Mouse (Mus musculus) hindbrain, embryonic 15.5 days (tissue): Measurements from ENCODE around the gene Golga2. TPM values are rescaled to one million over a fixed set of nuclear protein-coding genes. Genes with fewer than 3 reads are reported as not detected.
"Not testable (repeated sequence)": the region's sequence is repeated elsewhere in the genome, so short reads cannot be mapped to it uniquely, and the experiment has no call there.

ENCODE experiments used
- ATAC-seq: fragments of 200-750 bp; cut with Nextera tagmentation; 2 replicates; pipeline ENCODE4 v1.8.0; 2017; ENCODE audit warnings: low read depth, moderate number of reproducible peaks, moderate TSS enrichment; ENCODE audit not compliant: low FRiP score
- H3K27ac ChIP-seq: fragments of 300-500 bp; sonication (generic); replicated peaks from 2 replicates; pipeline ENCODE4 v1.5.1; 2015; ENCODE audit warnings: mild to moderate bottlenecking, inconsistent platforms
- H3K27me3 ChIP-seq: fragments of 300-500 bp; sonication (generic); 2 replicates; pipeline ENCODE4 v1.6.1; 2015; ENCODE audit warnings: control low read depth, inconsistent platforms
- H3K36me3 ChIP-seq: fragments of 300-500 bp; sonication (generic); 2 replicates; pipeline ENCODE4 v1.6.1; 2015; ENCODE audit warnings: control low read depth, inconsistent platforms
- H3K4me1 ChIP-seq: fragments of 300-500 bp; sonication (generic); replicated peaks from 2 replicates; pipeline ENCODE4 v1.6.1; 2015; ENCODE audit warnings: control low read depth, inconsistent platforms
- H3K4me2 ChIP-seq: fragments of 300-500 bp; sonication (generic); 2 replicates; pipeline ENCODE4 v1.6.1; 2015; ENCODE audit warnings: moderate library complexity, mild to moderate bottlenecking, inconsistent platforms
- H3K4me3 ChIP-seq: fragments of 300-500 bp; sonication (generic); 2 replicates; pipeline ENCODE4 v1.5.1; 2015; ENCODE audit warnings: mild to moderate bottlenecking, inconsistent platforms
- H3K9ac ChIP-seq: fragments of 300-500 bp; sonication (generic); 2 replicates; pipeline ENCODE4 v1.6.1; 2015; ENCODE audit warnings: inconsistent platforms
- H3K9me3 ChIP-seq: fragments of 300-500 bp; sonication (generic); 2 replicates; pipeline ENCODE4 v1.6.1; 2016; ENCODE audit warnings: control low read depth, inconsistent platforms
- WGBS: fragments of 180-500 bp; shearing (Covaris S2); methylation state at CpG from one replicate; pipeline ENCODE4 v1.1.7; 2015; 5-methylcytosine and 5-hydroxymethylcytosine counted together
- polyA plus RNA-seq: library from polyadenylated mRNA; unstranded; fragments of >200 nt; fragmentation: Nextera tagmentation; extraction: Ambion mirVana; gene quantifications from 2 replicates; pipeline ENCODE4 v1.2.1, GENCODE M21; 2015

The Golga2 gene
- polyA plus RNA-seq, 1 experiment from 2014 or later = 31.5 TPM

- H3K36me3 ChIP-seq = peaks cover 35% of the 10 kb centered on the region
- no peak overlapping the region for H3K4me3 ChIP-seq
- H3K4me2 ChIP-seq = no peak overlapping the region
- 87% methylated on average over 3 of the region's 3 CpGs for WGBS
- ATAC-seq = no peak
- no peak overlapping the region for H3K27ac ChIP-seq
- no peaks in the 10 kb centered on the region for H3K27me3 ChIP-seq
- H3K9me3 ChIP-seq = no peaks in the 10 kb centered on the region
- no peaks in the 10 kb centered on the region for H3K4me1 ChIP-seq
- H3K9ac ChIP-seq = no peak overlapping the region
These were observed 8.1 kb downstream of the Golga2 start for GRCm38 (mm10) chr2:32295285-32295684.

DNA sequence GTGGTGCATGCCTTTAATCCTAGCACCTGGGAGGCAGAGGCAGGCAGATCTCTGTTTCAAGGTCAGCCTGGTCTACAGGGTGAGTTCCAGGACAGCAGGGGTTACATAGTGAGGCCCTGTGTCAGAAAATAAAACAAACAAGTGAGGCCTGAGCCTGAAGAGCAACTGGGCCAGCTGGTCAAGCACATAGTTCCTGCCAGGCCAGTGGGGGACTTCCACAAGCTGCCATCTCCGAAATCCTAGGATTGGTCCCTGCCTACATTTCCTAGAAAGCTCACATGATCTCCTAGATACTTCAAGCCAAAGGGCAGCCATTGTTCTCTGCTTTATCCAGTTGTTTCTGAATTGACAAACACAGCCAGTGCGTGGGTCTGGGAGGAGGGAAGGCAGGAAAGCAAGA is 8.7 kb downstream of the Golga2 start:
- WGBS = 93% methylated on average over 2 of the region's 2 CpGs

DNA sequence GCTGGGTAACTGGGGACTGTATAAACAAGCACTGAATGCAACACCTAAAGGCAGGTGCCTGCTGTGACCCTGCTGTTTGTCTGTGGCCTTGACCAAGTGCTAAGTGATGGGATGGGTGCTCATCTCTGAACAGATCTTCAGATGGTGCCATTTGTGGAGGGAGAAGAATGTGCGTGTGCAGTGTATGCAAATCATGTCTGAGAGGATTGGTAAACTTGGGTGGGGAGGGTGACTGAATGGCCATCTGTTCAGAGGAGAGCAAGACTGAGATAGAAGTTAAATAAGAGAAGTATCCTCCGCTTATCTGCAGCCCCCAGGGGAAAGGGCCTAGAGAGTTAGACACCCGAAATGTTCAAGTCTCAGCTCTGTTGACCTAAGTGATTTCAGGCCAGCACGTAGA is 12.3 kb downstream of the Golga2 start:
- Histone ChIP-seq H3K9me3 (no peaks in the 10 kb centered on the region), H3K4me3 (no peak overlapping the region), H3K4me2 (no peak overlapping the region), H3K4me1 (no peaks in the 10 kb centered on the region), H3K36me3 (peaks cover 69% of the 10 kb centered on the region), H3K27ac (no peak overlapping the region), H3K9ac (no peak overlapping the region), H3K27me3 (no peaks in the 10 kb centered on the region)
- no peak for ATAC-seq
- WGBS = 91% methylated on average over 4 of the region's 4 CpGs

More for the DNA sequence above, 8.7 kb downstream of the Golga2 start:
- H3K27ac ChIP-seq, H3K4me1 ChIP-seq, H3K9me3 ChIP-seq, H3K9ac ChIP-seq, H3K4me3 ChIP-seq, ATAC-seq, H3K27me3 ChIP-seq, H3K4me2 ChIP-seq: not testable (repeated sequence)
- peaks cover 38% of the 10 kb centered on the region for H3K36me3 ChIP-seq

DNA sequence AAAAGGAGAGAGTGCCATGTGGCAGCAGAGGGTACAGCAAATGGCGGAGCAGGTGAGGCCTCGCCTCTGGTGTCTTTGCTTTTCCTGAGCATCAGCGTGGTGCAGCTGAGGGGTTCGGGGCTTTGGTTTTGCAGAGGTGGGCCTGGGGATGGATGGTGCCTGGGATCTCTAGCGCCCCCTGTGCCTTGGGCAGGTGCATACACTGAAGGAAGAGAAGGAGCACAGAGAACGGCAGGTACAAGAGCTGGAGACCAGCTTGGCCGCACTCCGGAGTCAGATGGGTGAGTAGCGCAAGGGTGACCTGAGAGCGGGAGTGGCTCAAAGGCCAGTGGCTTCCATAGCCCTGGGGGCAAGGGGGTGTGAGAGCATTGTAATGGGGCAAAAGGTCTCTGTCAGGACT is 15.8 kb downstream of the Golga2 start:
- no peaks in the 10 kb centered on the region for H3K4me1 ChIP-seq
- no peak overlapping the region for H3K9ac ChIP-seq
- H3K4me3 ChIP-seq = no peak overlapping the region
- H3K4me2 ChIP-seq = no peak overlapping the region
- H3K27ac ChIP-seq = no peak overlapping the region
- H3K27me3 ChIP-seq = no peaks in the 10 kb centered on the region
- no peak for ATAC-seq
- 92% methylated on average over 10 of the region's 10 CpGs for WGBS
- peaks cover 78% of the 10 kb centered on the region for H3K36me3 ChIP-seq
- H3K9me3 ChIP-seq = no peaks in the 10 kb centered on the region

- WGBS = 57% methylated on average over 8 of the region's 8 CpGs
- no peak overlapping the region for H3K4me2 ChIP-seq
- H3K9me3 ChIP-seq = no peaks in the 10 kb centered on the region
- H3K27me3 ChIP-seq = no peaks in the 10 kb centered on the region
- H3K36me3 ChIP-seq = peaks cover 75% of the 10 kb centered on the region
- H3K9ac ChIP-seq = no peak overlapping the region
- no peak overlapping the region for H3K27ac ChIP-seq
- ATAC-seq = 0 out of 2 replicates have a peak, but pooled peaks have one; percentile 23
- H3K4me1 ChIP-seq = no peaks in the 10 kb centered on the region
- no peak overlapping the region for H3K4me3 ChIP-seq
These were observed 17.1 kb downstream of the Golga2 start for GRCm38 (mm10) chr2:32304145-32304832.

DNA sequence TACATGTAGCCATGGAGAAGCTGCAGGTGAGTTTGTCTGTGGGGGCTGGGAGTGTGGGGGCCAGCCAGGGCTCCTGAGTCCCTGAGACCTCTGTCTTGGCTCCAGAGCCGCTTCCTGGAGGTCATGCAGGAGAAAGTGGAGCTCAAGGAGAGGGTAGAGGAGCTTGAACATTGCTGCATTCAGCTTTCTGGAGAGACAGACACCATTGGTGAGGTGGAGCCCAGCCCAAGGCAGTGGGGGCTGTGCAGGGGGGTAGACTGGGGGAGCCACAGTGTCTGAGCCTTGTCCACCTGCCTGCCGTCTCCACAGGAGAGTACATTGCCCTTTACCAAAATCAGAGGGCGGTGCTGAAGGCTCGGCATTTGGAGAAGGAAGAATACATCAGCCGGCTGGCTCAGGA is 18.5 kb downstream of the Golga2 start:
- H3K9me3 ChIP-seq = no peaks in the 10 kb centered on the region
- WGBS = 91% methylated on average over 5 of the region's 5 CpGs
- no peak overlapping the region for H3K27ac ChIP-seq
- 0 out of 2 replicates have a peak, but pooled peaks cover 1% of the 10 kb centered on the region for H3K4me1 ChIP-seq
- H3K4me2 ChIP-seq = no peak overlapping the region
- no peak for ATAC-seq
- no peaks in the 10 kb centered on the region for H3K27me3 ChIP-seq
- peaks cover 80% of the 10 kb centered on the region for H3K36me3 ChIP-seq
- no peak overlapping the region for H3K4me3 ChIP-seq
- no peak overlapping the region for H3K9ac ChIP-seq

GRCm38 (mm10) chr2:32306176-32306575 is 19.0 kb downstream of the Golga2 start:
- 0 out of 2 replicates have a peak, but pooled peaks cover 2% of the 10 kb centered on the region for H3K4me1 ChIP-seq
- H3K4me3 ChIP-seq = no peak overlapping the region
- no peak for ATAC-seq
- H3K9ac ChIP-seq = no peak overlapping the region
- whole genome bisulfite sequencing = 80% methylated on average over 9 of the region's 9 CpGs
- peaks cover 79% of the 10 kb centered on the region for H3K36me3 ChIP-seq
- H3K4me2 ChIP-seq = no peak overlapping the region
- H3K27ac ChIP-seq = no peak overlapping the region
- H3K9me3 ChIP-seq = no peaks in the 10 kb centered on the region
- no peaks in the 10 kb centered on the region for H3K27me3 ChIP-seq

DNA sequence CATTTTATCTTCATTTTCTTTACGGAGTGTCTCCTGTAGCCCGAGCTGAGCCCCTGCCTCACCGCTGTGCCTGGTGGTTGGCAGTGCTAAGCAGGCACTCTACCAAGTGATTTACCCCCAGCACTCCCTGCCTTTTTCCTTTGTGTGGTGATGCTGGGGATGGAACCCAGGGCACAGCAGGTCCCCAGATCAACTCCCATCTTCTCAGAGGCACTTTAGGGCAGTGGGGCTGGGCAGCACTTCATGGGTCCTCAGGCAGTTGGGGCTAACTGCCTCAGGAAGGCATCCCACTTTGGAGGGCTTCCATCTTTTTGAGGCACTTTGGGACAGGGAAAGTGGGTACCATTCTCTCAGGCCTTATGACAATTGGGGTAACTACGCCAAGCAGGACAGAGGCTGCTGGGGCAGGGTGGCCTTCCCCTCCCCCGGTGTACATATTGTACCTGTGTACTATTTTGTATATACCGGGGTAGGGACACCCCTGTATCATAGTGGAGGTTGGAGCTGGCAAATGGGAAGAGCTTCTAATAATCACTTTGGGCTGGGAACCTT is 20.1 kb downstream of the Golga2 start:
- Histone ChIP-seq H3K9ac (no peak overlapping the region), H3K4me3 (no peak overlapping the region), H3K36me3 (peaks cover 69% of the 10 kb centered on the region), H3K4me2 (no peak overlapping the region), H3K4me1 (peaks cover 13% of the 10 kb centered on the region), H3K27ac (no peak overlapping the region), H3K9me3 (no peaks in the 10 kb centered on the region), H3K27me3 (no peaks in the 10 kb centered on the region)
- no peak for ATAC-seq
- 86% methylated on average over 6 of the region's 6 CpGs for WGBS

DNA sequence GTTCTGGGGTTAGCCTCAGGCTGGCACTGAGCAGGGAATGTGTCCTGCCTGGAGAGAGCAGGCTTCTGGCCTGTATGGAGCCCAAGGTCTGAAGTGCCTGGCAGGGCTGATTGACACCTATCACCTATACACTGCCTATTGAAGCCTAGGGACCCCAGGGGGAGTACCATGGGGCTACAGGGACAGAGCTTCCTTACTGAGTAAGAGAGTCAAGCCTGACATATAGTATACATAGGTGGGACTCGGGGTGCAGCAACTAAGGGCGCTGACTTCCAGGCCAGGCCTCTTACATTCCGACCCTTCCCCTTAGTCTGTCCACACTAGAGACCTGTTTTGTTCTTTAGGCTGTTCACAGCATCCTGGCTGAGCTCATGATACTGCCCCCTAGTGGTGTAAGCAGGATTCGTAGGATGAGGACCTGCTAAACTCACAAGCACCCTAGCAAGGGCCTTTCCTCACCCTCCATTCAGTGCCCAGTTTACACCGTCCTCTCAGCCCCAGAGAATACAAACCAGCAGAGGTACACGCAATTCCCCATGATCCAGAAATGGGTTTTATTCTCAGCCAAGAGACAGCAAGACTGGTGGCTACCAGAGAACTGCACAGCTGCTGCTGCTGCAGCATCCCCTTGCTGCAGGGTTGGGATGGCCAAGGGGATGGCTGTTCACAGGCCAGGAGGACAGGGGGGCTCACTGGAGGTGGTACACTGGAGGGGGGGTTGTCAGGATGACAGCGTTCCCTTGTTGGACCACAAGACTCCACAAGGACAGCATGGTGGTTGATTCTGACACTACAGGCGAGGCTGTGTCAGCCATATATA is 21.0 kb downstream of the Golga2 start:
- no peak overlapping the region for H3K27ac ChIP-seq
- no peak overlapping the region for H3K9ac ChIP-seq
- no peak for ATAC-seq
- no peak overlapping the region for H3K4me2 ChIP-seq
- 48% methylated on average over 8 of the region's 8 CpGs for WGBS
- no peak overlapping the region for H3K4me3 ChIP-seq
- H3K27me3 ChIP-seq = no peaks in the 10 kb centered on the region
- peaks cover 61% of the 10 kb centered on the region for H3K36me3 ChIP-seq
- H3K4me1 ChIP-seq = peaks cover 15% of the 10 kb centered on the region
- H3K9me3 ChIP-seq = no peaks in the 10 kb centered on the region

DNA sequence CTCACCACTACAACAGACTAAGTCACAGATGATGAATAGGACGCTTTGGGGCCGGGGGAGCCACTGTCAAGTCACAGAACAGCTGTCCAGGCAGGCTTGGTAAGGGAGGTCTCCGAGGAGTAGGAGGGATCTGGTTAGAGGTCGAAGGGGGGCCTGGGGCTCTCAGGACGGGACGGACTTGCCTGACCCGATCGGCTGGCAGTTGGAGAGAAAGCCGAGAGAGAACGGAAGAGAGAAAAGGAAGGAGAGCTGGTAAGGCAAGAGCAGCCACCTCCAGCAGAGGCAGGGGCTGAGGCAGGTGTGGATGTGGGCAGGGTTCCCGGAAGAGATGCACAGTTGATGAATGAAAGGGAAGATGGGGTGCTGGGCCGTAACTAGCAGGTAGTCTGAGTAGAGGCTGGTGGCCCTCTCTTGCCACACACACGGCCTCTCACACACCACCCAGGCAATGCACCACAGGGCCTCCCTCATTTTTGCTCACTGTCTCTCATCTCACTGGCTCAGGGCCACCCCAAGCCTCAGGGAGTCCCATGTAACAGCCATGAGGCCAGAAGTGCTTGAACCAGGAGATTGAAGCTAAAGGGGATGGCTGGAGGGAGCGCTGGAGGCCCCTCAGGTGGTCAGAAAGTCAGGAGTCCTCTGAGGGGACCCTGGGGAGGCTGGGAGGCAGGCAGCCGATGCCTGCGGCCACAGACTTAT is 21.8 kb downstream of the Golga2 start:
- ATAC-seq = no peak
- H3K27me3 ChIP-seq = no peaks in the 10 kb centered on the region
- 88% methylated on average over 16 of the region's 16 CpGs for WGBS
- no peak overlapping the region for H3K27ac ChIP-seq
- H3K4me3 ChIP-seq = no peak overlapping the region
- no peaks in the 10 kb centered on the region for H3K9me3 ChIP-seq
- no peak overlapping the region for H3K4me2 ChIP-seq
- no peak overlapping the region for H3K9ac ChIP-seq
- H3K4me1 ChIP-seq = peaks cover 15% of the 10 kb centered on the region
- H3K36me3 ChIP-seq = peaks cover 52% of the 10 kb centered on the region

- WGBS = 85% methylated on average over 18 of the region's 18 CpGs
- no peak overlapping the region for H3K4me3 ChIP-seq
- ATAC-seq = no peak
- H3K27me3 ChIP-seq = peaks cover 3% of the 10 kb centered on the region; the same call in 1 of the 2 replicates
- peaks cover 15% of the 10 kb centered on the region for H3K4me1 ChIP-seq
- no peak overlapping the region for H3K27ac ChIP-seq
- H3K9me3 ChIP-seq = no peaks in the 10 kb centered on the region
- H3K36me3 ChIP-seq = peaks cover 45% of the 10 kb centered on the region
- H3K4me2 ChIP-seq = no peak overlapping the region
- no peak overlapping the region for H3K9ac ChIP-seq
These were observed 23.1 kb downstream of the Golga2 start for GRCm38 (mm10) chr2:32310096-32310845.
